Mouse (Mus musculus): ENCODE measurements at regions not wholly inside any gene's neighbourhood (a gene's known extent, or its start where the extent isn't known, plus 50 kb on each side); places are given as distances from the start of the nearest gene placed in this dataset.

GRCm38 (mm10) chr12:71433549-71434200 is 124.0 kb downstream of the Dact1 start:
- Histone ChIP-seq H3K4me3 (replicated peaks; ENCODE audit: low read length) (no peak overlapping the region), H3K9me3 (ENCODE audit: low read length) (no peaks in the 10 kb centered on the region)
- TF ChIP-seq POU5F1 (IDR thresholded peaks at IDR 0.05; ENCODE audit: borderline replicate concordance, low read length), result no peak
- no peak for TF ChIP-seq CTCF (conservative IDR thresholded peaks at IDR 0.05; ENCODE audit: low read length)
- TF ChIP-seq NANOG (IDR thresholded peaks at IDR 0.05; ENCODE audit: borderline replicate concordance, low read length), result no peak

GRCm38 (mm10) chr12:71438254-71438653 is 128.6 kb downstream of the Dact1 start:
- TF ChIP-seq POU5F1 (IDR thresholded peaks at IDR 0.05; ENCODE audit: borderline replicate concordance, low read length) (no peak), NANOG (IDR thresholded peaks at IDR 0.05; ENCODE audit: borderline replicate concordance, low read length) (no peak), CTCF (conservative IDR thresholded peaks at IDR 0.05; ENCODE audit: low read length) (no peak)
- 0 out of 2 replicates have a peak, but pooled peaks cover 6% of the 10 kb centered on the region for H3K4me1 ChIP-seq (replicated peaks; ENCODE audit: low read depth, low read length)
- H3K4me3 ChIP-seq (replicated peaks; ENCODE audit: low read length), result no peak overlapping the region
- H3K9me3 ChIP-seq (ENCODE audit: low read length), result no peaks in the 10 kb centered on the region
- H3K36me3 ChIP-seq (ENCODE audit: insufficient read depth, low read length), result no peaks in the 10 kb centered on the region
- no peaks in the 10 kb centered on the region for H3K27me3 ChIP-seq (ENCODE audit: insufficient read depth, low read length)

More at GRCm38 (mm10) chr12:71433549-71434200, 124.0 kb downstream of the Dact1 start:
- no peaks in the 10 kb centered on the region for H3K27me3 ChIP-seq (ENCODE audit: insufficient read depth, low read length)
- H3K36me3 ChIP-seq (ENCODE audit: insufficient read depth, low read length), result no peaks in the 10 kb centered on the region
- peaks cover 23% of the 10 kb centered on the region for H3K4me1 ChIP-seq (replicated peaks; ENCODE audit: low read depth, low read length)

GRCm38 (mm10) chr12:71440863-71441262 is 131.2 kb downstream of the Dact1 start:
- Histone ChIP-seq H3K27me3 (ENCODE audit: insufficient read depth, low read length) (no peaks in the 10 kb centered on the region), H3K4me1 (replicated peaks; ENCODE audit: low read depth, low read length) (no peaks in the 10 kb centered on the region), H3K9me3 (ENCODE audit: low read length) (no peaks in the 10 kb centered on the region), H3K4me3 (replicated peaks; ENCODE audit: low read length) (no peak overlapping the region), H3K36me3 (ENCODE audit: insufficient read depth, low read length) (no peaks in the 10 kb centered on the region)
- TF ChIP-seq NANOG (IDR thresholded peaks at IDR 0.05; ENCODE audit: borderline replicate concordance, low read length) (no peak), CTCF (conservative IDR thresholded peaks at IDR 0.05; ENCODE audit: low read length) (no peak), POU5F1 (IDR thresholded peaks at IDR 0.05; ENCODE audit: borderline replicate concordance, low read length) (no peak)

GRCm38 (mm10) chr12:71441272-71441671 is 131.6 kb downstream of the Dact1 start:
- Histone ChIP-seq H3K36me3 (ENCODE audit: insufficient read depth, low read length) (no peaks in the 10 kb centered on the region), H3K9me3 (ENCODE audit: low read length) (no peaks in the 10 kb centered on the region), H3K4me1 (replicated peaks; ENCODE audit: low read depth, low read length) (no peaks in the 10 kb centered on the region), H3K27me3 (ENCODE audit: insufficient read depth, low read length) (no peaks in the 10 kb centered on the region), H3K4me3 (replicated peaks; ENCODE audit: low read length) (no peak overlapping the region)
- TF ChIP-seq NANOG (IDR thresholded peaks at IDR 0.05; ENCODE audit: borderline replicate concordance, low read length), result no peak
- TF ChIP-seq CTCF (conservative IDR thresholded peaks at IDR 0.05; ENCODE audit: low read length), result no peak
- TF ChIP-seq POU5F1 (IDR thresholded peaks at IDR 0.05; ENCODE audit: borderline replicate concordance, low read length), result no peak

GRCm38 (mm10) chr12:71446177-71446891 is 136.7 kb downstream of the Dact1 start:
- TF ChIP-seq NANOG (IDR thresholded peaks at IDR 0.05; ENCODE audit: borderline replicate concordance, low read length) (no peak), POU5F1 (IDR thresholded peaks at IDR 0.05; ENCODE audit: borderline replicate concordance, low read length) (no peak), CTCF (conservative IDR thresholded peaks at IDR 0.05; ENCODE audit: low read length) (no peak)
- Histone ChIP-seq H3K27me3 (ENCODE audit: insufficient read depth, low read length) (no peaks in the 10 kb centered on the region), H3K4me3 (replicated peaks; ENCODE audit: low read length) (no peak overlapping the region), H3K4me1 (replicated peaks; ENCODE audit: low read depth, low read length) (peaks cover 25% of the 10 kb centered on the region), H3K36me3 (ENCODE audit: insufficient read depth, low read length) (no peaks in the 10 kb centered on the region), H3K9me3 (ENCODE audit: low read length) (no peaks in the 10 kb centered on the region)

GRCm38 (mm10) chr12:71446892-71447268 is 137.2 kb downstream of the Dact1 start:
- no peaks in the 10 kb centered on the region for H3K9me3 ChIP-seq (ENCODE audit: low read length)
- H3K4me3 ChIP-seq (replicated peaks; ENCODE audit: low read length), result no peak overlapping the region
- TF ChIP-seq CTCF (conservative IDR thresholded peaks at IDR 0.05; ENCODE audit: low read length), result no peak
- TF ChIP-seq POU5F1 (IDR thresholded peaks at IDR 0.05; ENCODE audit: borderline replicate concordance, low read length), result no peak
- no peak for TF ChIP-seq NANOG (IDR thresholded peaks at IDR 0.05; ENCODE audit: borderline replicate concordance, low read length)
- peaks cover 25% of the 10 kb centered on the region for H3K4me1 ChIP-seq (replicated peaks; ENCODE audit: low read depth, low read length)
- H3K36me3 ChIP-seq (ENCODE audit: insufficient read depth, low read length), result no peaks in the 10 kb centered on the region
- no peaks in the 10 kb centered on the region for H3K27me3 ChIP-seq (ENCODE audit: insufficient read depth, low read length)

GRCm38 (mm10) chr12:71449032-71449431 is 139.3 kb downstream of the Dact1 start:
- H3K4me1 ChIP-seq (replicated peaks; ENCODE audit: low read depth, low read length), result peaks cover 25% of the 10 kb centered on the region
- H3K4me3 ChIP-seq (replicated peaks; ENCODE audit: low read length), result no peak overlapping the region
- H3K27me3 ChIP-seq (ENCODE audit: insufficient read depth, low read length), result no peaks in the 10 kb centered on the region
- H3K36me3 ChIP-seq (ENCODE audit: insufficient read depth, low read length), result no peaks in the 10 kb centered on the region
- TF ChIP-seq NANOG (IDR thresholded peaks at IDR 0.05; ENCODE audit: borderline replicate concordance, low read length) (peak; percentile 67; the same call in 1 of the 2 replicates), CTCF (conservative IDR thresholded peaks at IDR 0.05; ENCODE audit: low read length) (no peak)
- H3K9me3 ChIP-seq (ENCODE audit: low read length), result no peaks in the 10 kb centered on the region

GRCm38 (mm10) chr12:71450128-71450527 is 140.4 kb downstream of the Dact1 start:
- Histone ChIP-seq H3K27me3 (ENCODE audit: insufficient read depth, low read length) (no peaks in the 10 kb centered on the region), H3K9me3 (ENCODE audit: low read length) (no peaks in the 10 kb centered on the region), H3K4me1 (replicated peaks; ENCODE audit: low read depth, low read length) (peaks cover 25% of the 10 kb centered on the region), H3K4me3 (replicated peaks; ENCODE audit: low read length) (no peak overlapping the region), H3K36me3 (ENCODE audit: insufficient read depth, low read length) (no peaks in the 10 kb centered on the region)
- TF ChIP-seq POU5F1 (IDR thresholded peaks at IDR 0.05; ENCODE audit: borderline replicate concordance, low read length) (no peak), CTCF (conservative IDR thresholded peaks at IDR 0.05; ENCODE audit: low read length) (no peak), NANOG (IDR thresholded peaks at IDR 0.05; ENCODE audit: borderline replicate concordance, low read length) (no peak)
